Mouse (Mus musculus): ENCODE measurements at regions not wholly inside any gene's neighbourhood (a gene's known extent, or its start where the extent isn't known, plus 50 kb on each side); places are given as distances from the start of the nearest gene placed in this dataset.

DNA sequence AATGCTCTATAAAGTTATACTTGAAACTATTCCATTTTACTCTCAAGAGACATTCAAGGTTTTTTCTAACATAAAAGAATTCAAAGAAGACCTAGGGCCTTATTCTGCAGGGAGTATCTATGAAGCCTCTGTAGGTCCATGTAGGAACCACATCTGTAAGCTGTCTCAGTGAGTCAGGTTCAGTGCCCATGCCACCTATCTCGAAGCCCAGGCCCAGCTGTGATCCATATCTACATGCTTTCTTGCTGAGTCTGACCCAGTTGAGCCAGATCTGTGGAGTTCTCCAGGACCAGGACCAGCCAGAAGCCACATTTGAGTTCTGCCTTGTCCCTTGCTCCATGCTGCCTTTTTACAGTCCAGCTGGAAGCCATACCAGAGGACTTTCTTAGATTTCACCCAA is 142.2 kb upstream of the Bmp4 start:
- DNase-seq (ENCODE audit: low read depth, low spot score) = no peak

- no peak for DNase-seq (ENCODE audit: low read depth, low spot score)
Observed at GRCm38 (mm10) chr14:46530452-46530851, 140.0 kb upstream of the Bmp4 start.

- no peak for DNase-seq (ENCODE audit: low read depth, low spot score)
Observed at GRCm38 (mm10) chr14:46529086-46529715, 138.7 kb upstream of the Bmp4 start.

GRCm38 (mm10) chr14:46517258-46517657 is 126.8 kb upstream of the Bmp4 start:
- no peak for DNase-seq (ENCODE audit: low read depth, low spot score)

DNA sequence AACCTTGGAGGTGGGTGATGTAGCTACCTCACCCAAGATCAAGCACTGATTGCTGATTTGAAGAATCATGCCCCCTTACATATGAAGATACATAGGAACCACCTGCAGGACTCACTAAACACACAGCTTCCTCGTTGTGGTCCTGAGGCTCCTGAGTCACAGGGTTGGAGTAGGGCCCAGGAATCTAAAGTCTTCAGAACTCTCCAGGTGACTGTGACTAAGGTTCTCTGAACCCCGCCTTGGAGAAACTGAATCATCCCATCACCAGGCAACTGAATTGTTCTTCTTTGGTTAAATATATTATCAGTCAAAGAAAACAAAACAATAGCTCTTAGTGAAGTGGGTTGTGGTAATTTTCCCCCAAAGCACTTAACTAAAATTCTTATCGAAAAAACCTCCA is 125.8 kb upstream of the Bmp4 start:
- no peak for DNase-seq (ENCODE audit: low read depth, low spot score)

- DNase-seq (ENCODE audit: low read depth, low spot score) = no peak
Observed at GRCm38 (mm10) chr14:46514262-46514932, 123.9 kb upstream of the Bmp4 start.

- DNase-seq (ENCODE audit: low read depth, low spot score) = peak; percentile 37
Observed at GRCm38 (mm10) chr14:46512118-46512517, 121.6 kb upstream of the Bmp4 start.

- DNase-seq (ENCODE audit: low read depth, low spot score) = no peak
Observed at GRCm38 (mm10) chr14:46508871-46509270, 118.4 kb upstream of the Bmp4 start.

- no peak for DNase-seq (ENCODE audit: low read depth, low spot score)
Observed at GRCm38 (mm10) chr14:46505266-46505665, 114.8 kb upstream of the Bmp4 start.

- peak; percentile 36 for DNase-seq (ENCODE audit: low read depth, low spot score)
Observed at GRCm38 (mm10) chr14:46491601-46492000, 101.1 kb upstream of the Bmp4 start.

- DNase-seq (ENCODE audit: low read depth, low spot score) = no peak
Observed at GRCm38 (mm10) chr14:46491182-46491581, 100.7 kb upstream of the Bmp4 start.

- no peak for DNase-seq (ENCODE audit: low read depth, low spot score)
Observed at GRCm38 (mm10) chr14:46487551-46487950, 97.1 kb upstream of the Bmp4 start.

GRCm38 (mm10) chr14:46480396-46480795 is 89.9 kb upstream of the Bmp4 start:
- DNase-seq (ENCODE audit: low read depth, low spot score) = no peak

- no peak for DNase-seq (ENCODE audit: low read depth, low spot score)
Observed at GRCm38 (mm10) chr14:46475945-46476344, 85.5 kb upstream of the Bmp4 start.

DNA sequence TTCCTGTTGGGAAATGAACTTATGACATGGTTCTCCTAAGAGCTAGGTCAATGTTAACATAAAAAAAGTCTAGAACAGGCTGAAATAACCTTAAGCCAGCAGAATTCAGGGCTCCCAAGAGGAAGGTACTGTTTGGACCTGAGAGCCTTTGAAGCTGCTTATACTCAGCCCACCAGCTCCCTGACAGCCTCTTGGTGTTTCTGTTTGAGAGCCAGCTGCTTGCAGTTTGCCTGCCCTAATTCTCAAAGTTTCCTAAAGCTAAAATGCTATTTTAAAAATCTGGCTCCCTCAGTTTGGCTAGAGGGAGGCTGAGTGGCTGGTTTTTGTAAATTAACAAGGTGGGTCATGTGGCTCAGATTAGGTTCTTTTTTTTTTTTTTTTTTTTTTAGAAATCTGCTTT is 72.5 kb upstream of the Bmp4 start:
- no peak for DNase-seq (ENCODE audit: low read depth, low spot score)

DNA sequence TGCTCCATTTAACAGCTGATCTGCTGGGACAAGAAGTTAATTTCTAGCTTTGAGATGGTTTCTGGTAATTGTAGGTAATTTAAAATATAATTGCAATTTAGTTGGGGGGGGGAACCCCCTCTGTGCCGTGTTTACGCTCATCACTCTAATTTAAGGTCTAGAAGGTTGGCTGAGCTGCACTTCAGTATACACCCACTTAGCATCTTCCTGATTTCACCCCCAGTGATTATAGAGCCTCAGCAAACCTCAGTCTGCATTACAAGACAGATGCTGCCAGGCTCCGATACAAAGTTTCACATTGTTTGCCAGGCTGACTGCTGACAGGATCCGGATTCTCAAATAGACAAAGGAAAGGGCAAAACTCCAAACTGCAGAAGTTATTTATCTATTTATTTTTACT is 71.5 kb upstream of the Bmp4 start:
- no peak for DNase-seq (ENCODE audit: low read depth, low spot score)

DNA sequence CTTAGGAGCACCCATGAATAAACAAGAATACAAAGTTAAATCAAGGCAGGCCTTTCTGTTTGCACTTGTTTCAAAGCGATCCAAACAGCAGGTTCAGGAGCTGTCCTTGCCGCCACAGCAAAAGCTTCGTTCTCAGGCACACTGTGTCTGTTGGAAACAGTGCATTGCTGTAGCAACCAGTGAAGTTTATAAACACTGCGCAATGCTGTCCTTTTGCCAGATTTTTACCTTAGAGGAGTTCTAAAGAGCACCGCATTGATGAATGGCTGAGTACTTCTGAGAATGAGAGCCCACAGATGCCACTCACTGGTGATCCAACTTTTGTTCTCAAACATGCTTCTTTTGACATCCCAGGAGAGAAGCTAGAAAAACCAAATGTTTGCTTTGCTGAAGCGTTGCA is 64.0 kb upstream of the Bmp4 start:
- no peak for DNase-seq (ENCODE audit: low read depth, low spot score)

GRCm38 (mm10) chr14:46441696-46442095 is 51.2 kb upstream of the Bmp4 start:
- DNase-seq (ENCODE audit: low read depth, low spot score) = no peak
